Mouse (Mus musculus) liver, adult (tissue): Measurements from ENCODE around the gene Il17rd.

ENCODE experiments used
- GATA4 ChIP-seq: IDR thresholded peaks from 2 replicates; pipeline ENCODE4 v1.6.1; 2014; ENCODE audit warnings: mild to moderate bottlenecking, low read length; ENCODE audit not compliant: insufficient replicate concordance

The Il17rd gene

DNA sequence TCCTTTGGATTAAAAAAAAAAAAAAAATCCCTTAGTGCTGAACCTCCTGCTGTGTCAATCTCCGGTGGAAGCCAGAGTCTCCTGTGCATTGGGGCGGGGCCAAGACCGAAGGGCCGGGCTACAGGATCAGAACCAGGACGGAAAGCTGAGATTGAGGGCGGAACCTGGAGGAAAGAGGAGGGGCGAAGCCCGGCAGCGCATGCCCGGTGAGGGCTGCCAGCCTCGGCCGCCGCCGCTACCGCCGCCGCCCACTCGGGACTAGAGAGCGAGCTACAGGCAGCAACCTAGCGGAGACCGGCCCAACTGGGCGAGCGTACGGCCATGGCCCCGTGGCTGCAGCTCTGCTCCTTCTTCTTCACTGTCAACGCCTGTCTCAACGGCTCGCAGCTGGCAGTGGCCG, at the start of gene Il17rd:
Gene Il17rd, plus strand, starts transcription at position 159 of the 400 bp plus-strand sequence.
- TF ChIP-seq GATA4, result no peak

DNA sequence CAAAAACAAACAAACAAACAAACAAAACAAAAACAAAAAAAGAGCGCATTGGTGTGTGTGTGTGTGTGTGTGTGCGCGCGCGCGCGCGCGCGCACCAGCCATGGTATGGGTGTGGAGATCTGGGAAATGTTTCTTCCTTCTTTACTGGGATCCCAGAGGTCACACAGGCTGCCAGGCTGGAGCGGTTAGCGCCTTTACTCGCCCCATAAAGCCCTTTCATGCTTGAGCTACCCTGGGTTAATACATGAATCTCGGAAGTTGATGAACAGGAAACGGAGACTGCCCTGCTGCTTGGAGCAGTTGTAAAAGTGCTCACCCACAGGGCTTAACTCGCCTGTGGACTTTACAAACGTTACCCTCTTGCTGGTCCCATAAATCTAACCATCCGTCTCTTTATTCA, 47.1 kb upstream of the Il17rd start:
- TF ChIP-seq GATA4, result no peak

DNA sequence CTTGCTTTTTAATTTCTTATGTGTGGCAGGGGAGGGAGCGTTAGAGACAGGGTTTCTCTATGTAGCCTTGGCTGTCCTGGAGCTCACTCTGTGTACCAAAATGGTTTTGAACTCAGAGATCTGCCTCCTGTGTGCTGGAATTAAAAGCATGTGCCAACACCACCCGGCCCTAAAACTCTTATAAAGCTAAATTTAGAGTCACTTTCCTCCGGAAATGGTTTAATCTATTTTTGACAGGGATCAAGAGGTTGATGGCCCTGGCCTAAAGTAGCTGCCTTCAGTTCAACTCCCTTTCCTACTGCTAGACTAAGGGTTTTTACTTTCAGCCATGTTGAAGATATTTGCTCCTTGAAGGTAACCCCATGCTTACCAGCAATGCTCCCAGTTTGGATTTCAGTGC, 45.3 kb upstream of the Il17rd start:
- no peak for TF ChIP-seq GATA4

DNA sequence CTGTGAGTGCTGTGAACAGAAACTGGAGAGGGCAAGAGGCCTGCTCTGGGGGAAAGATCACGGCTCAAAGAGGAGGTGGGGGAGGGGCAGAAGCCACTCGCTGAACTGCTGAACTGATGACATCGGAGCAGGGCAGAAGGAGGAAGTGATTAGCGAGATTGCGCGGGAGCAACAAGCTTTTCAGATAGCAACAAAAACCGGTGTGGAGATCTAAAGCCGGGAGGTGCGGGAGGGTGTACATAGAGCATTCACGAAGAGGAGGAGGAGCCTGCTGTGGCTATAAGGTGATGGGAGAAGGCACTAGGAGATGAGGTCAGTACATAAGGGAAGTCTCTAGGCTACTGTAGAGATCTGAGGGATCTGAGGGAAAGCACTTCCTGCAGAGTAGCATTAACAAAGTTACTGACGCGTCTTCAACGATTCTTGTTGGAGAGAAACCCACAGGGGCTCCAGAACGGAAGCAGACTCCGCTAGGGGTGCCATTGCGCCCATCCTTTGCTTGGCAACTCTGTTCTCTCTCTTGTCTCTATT, 44.5 kb upstream of the Il17rd start, which contains the start of gene Hesx1:
Gene Hesx1, plus strand, starts transcription at position 206 of the 531 bp plus-strand sequence.
- TF ChIP-seq GATA4, result no peak

DNA sequence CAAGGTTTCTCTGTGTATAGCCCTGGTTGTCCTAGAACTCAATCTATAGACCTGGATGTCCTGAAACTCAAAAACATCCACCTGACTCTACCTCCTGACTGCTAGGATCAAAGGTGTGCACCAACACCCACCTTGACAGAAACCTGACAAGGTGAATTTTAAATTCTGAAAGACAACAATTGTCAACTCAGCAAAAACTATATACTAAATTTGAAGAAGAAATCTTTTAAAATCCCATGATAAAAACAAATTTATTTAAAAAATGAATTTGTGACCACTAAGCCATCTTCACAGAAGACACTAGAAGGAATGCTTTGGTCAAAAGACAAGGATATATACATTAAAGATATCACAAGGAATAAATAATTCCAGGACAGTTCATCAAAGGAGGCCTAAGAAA, 42.5 kb upstream of the Il17rd start:
- TF ChIP-seq GATA4, result no peak

DNA sequence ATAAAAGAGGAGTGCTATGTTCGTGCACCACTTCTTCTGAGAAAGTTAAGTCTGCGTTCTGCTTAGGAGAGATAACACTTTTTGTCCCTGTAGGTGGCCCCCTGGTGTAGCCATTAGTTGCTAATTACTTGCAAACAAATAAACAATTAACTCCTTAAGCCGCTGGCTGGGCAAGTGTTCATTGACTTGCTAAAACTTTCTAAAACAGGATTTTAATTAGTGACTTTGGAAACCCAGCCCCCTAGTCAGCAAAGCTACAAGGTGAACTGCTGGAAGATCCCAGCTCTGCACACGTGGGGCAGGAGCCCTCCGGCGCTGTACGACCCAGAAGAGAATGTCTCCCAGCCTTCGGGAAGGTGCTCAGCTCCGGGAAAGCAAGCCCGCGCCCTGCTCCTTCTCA, 38.4 kb upstream of the Il17rd start:
- TF ChIP-seq GATA4, result no peak

DNA sequence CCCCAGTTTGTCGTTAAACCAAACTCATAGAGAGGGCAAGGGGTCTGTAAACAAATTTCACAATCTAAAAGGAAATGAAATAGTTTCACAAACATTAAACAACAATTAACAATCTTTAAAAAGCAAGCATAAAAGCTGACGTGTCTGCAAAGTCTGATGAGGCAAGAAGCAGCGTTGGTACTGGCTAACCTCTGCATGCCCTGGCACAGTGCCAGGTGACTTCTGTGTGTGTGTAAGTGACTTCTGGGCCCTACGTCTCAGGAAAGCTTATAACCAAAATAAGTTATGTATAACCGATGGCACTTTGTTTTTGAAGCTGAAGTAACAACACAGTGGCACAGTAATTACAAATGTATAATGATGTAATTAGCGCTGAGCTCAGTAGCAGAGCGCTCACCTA, 33.8 kb upstream of the Il17rd start:
- no peak for TF ChIP-seq GATA4

DNA sequence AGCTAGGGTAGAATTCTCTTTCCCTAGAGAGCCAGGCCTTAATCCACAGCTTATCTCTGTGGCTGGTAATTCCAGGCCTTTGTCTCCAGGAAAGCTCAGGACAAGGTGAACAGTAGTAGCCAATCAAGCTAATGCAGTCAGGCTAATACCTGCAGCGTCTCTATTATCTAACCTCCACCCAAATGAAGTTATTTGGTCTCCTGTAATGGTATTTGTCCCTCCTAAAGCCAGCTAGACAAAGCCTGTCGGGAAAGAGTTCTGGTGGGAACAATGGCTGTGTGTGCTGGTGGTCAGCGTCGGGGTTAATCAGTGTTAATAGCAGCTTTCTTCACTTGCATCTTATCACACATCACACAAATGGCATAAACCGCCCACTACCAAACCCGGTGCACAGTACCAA, 32.8 kb upstream of the Il17rd start:
- TF ChIP-seq GATA4, result no peak

DNA sequence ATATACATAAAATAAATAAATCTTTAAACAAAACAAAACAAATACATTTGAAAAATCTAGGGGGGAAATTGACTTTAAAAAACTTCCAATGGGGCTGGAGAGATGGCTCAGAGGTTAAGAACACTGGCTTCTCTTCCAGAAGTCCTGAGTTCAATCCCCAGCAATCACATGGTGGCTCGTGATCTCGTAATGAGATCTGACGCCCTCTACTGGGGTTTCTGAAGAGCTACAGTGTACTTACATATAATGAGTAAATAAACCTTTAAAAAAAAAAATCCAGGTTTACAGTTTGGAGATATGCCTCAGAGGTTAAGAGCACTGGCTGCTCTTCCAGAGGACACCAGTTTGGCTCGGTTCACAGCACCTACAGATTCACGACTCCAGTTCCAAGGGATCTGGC, 27.2 kb upstream of the Il17rd start:
- no peak for TF ChIP-seq GATA4

DNA sequence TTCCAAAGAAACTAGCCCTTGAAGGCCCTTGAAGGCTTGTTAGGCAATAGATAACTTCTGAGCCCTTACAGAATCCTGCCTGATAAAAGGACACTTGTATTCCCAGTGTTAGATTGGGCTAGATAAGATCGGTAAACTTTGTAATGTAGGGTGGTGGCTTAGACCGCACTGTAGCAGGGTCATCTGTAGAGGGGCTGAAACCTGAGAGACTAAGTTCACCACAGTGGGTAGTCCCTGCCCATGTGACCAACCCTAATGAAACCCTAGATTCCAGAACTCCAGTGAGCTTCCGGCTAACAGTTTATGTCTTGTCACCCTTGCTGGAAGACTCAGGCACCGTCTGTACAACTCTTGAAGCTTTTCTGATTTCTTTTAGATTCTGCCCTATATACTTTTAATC, 25.1 kb upstream of the Il17rd start:
- no peak for TF ChIP-seq GATA4

DNA sequence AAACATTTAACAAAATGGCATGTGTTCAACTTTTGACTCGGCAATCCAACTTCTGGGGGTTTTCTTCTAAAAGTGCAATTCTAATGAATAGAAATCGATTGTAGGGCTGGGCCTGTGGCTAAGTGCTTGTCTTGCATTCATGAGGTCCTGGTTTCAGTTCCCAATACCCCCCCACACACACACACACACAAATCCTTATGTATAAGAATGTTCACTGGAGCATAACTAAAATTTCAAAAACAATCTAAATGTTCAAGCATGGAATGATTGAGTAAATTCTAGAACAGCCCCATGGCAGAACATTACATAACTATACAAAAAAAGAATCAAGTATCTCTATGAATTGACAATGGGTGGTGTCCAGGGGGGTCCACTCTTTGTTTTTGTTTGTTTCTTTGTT, 20.8 kb upstream of the Il17rd start:
- no peak for TF ChIP-seq GATA4

DNA sequence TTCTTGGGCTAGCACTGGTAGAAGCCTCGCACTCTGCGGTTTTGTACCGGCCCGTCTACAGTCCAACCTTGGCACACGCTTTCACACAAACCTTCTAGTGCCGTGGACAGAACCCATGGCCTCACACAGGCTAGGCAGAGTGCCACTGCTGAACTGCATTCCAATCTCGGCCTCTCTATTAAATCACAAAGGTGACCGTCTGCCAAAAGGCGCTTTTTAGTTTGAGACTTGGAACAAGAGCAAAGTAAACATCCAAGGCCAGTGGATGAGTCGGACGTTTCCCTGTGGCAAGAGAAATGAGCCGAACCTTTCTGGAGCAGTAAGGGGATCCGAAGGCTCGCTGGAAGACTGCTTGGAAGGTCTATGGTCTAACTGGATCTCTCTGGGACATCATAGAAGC, 18.9 kb upstream of the Il17rd start:
- TF ChIP-seq GATA4, result no peak

DNA sequence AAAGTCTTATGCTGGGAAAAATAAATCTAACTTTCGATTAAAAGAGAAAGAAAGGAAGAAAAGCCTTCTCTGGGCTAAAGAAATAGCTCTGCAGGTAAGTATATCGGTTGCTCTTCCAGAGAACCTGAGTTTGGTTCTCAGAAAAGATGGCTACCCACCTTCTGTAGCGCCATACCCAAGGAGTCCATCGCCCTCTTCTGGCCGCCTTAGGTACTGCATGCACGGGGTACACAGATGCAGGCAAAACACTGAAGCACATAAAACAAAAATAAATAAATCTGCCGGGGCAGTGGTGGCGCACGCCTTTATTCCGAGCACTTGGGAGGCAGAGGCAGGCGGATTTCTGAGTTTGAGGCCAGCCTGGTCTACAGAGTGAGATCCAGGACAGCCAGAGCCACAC, 15.9 kb upstream of the Il17rd start:
- no peak for TF ChIP-seq GATA4

DNA sequence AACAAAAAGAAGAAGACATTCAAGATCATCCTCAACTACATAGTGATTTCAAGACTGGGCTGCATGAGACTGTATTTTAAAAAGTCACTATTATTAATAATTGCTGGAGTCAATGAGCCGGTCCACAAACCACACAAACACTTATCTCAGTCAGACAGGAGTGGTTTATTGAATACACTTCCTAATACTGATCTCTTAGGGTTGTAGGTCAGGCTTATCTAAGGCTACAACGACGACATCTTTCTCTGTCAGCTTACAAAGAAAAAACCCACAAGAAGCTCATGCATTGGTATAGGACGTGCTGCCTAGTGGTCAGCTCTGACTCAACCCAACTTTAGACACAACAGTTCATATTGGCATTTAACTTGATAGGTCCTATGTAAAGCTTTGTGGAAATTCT, 14.1 kb upstream of the Il17rd start:
- TF ChIP-seq GATA4, result no peak

DNA sequence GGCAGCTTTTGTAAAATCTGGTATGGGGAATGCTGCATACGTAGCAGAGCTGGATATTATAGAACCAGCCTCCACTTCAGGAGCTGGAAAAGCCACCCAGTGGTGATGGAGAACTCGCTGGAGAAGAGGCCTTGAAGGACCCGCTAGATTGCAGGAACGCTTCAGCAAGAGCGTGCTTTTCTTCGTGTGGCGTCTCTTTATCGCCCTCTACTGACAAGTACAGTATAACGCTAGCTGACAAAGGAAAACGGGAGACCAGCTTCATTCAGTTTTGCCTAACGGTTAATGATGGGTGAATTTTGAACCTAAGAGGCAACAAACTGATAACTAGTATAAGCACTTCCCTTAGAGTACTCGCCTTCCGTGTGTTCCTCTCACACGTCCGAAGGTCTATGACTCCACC, 9.0 kb upstream of the Il17rd start:
- no peak for TF ChIP-seq GATA4

DNA sequence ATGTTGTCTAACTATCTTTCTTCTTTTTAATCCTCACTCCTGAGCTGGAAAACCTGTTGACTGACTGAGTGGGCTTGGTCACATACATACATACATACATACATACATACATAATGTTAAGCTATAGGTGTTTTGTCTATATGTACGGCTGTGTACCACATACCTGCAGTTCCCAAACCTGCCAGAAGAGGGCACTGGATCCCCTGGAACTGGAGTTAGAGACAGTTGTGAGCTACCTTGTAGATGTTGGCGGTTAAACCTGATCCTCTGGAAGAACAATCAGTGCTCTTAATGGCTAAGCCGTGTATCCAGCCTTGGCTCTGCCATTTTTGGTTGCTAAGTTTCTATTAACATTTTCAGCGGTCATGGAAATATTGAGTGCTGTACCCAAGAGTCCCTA, 7.6 kb upstream of the Il17rd start:
- no peak for TF ChIP-seq GATA4

DNA sequence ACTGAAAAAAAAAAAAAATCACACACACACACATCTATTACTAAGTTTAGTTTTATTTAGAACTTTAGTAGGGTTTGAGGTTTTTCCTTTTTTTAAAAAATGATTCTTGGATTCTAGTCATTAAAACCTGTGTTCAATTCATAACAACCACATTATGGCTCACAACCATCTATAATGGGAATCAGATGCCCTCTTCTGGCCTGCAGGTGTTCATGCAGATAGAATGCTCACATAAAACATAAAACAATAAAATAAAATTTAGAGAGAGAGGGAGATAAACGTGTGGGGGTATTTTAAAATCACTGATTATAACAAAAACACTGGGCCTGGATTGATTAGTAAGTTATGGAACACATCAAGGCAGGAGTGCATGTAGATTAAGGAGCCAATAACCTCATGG, 1.2 kb upstream of the Il17rd start:
- TF ChIP-seq GATA4, result no peak

DNA sequence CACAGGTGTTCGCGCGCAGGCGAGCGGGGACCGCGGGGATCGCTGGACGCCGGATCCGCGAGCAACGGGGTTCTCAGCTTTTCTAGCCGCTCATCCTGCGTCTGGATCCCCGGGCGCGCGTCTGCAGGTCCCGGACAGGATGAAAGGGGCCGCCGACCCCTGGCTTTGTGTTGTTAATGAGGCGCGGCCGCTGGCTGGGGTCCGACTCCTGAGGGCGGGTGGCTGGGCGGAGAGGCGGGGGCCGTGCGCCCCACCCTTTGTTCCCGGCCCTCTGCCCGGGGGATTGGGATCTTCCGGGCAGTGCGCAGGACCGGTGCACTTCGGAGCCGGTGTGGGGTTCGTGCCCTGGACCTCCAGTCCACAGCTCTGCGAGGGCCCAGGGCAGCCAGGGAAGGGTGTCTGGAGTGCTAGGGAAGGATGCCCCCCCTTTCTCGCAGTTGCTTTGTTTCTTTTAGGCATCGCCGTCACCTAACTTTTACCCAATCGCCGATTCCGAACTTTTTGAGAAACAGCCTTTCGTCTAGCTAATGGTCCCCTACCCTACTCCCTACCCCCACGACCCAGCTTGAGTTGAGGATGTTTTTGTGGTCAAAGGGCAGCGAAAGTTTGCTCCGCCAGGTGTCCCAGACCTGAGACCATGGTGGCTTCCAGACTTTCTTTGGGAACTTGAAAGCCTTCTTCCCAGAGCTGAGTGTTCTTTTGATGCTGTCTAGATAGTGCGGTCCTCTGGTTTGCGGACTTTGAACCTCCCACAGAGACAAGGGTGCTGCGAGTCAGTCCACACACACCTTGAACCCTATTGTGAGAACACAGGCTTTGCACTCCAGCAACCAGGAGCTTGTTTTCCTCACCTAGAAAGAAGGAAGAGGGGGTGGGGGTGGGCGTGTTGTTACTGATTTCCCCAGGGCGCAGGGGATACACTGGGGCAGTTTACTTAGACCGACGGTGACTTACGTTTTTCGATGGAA, 824 bp downstream of the Il17rd start:
- TF ChIP-seq GATA4, result no peak
